Mouse (Mus musculus): Measurements from ENCODE around the gene Gm12666.
"Not testable (repeated sequence)": the region's sequence is repeated elsewhere in the genome, so short reads cannot be mapped to it uniquely, and the experiment has no call there.

Gene Gm12666

DNA sequence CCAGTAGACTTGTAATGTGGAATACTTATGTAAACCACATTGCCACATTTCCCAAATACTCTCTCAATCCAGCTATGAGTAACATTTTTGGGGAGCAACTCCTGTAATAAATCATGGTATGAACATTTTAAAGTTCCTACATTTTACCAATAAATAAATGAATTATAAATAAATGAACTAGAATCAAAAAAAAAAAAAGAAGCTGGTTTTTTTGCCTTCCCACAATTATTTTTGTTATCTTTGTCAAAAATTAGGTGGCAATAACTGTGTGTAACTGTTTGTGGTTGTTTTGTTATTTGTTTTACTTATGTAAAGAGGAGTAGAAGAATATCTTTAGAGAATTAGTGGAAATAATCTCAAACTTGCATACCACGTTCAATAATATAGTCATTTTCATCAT is at the start of gene Gm12666:
Gene Gm12666 (minus strand): TSS at position 101 of the 400 bp plus-strand sequence.
- not testable (repeated sequence) for DNase-seq (ENCODE audit: low spot score)

DNA sequence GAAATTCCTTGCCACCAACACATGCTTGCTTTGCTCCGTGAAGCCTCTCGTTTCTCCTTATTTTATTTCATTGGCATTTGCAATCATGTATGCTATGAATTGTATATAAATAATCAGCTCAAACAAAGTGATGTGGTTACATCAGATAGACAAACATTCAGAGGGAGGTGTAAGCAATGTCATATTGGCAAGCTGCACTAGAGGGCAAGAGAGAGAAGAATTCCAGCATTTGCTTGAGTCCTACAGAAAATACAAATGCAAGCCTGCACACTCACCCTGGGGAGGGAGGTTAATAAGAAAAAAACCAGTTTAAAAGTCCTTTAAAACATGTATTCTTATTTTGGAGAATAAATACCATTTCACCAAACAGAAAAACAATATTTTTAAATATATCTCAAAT is 34.8 kb upstream of the Gm12666 start:
- DNase-seq (ENCODE audit: low spot score): no peak

- no peak for DNase-seq (ENCODE audit: low spot score)
Observed at GRCm38 (mm10) chr4:92216286-92216685, 24.7 kb upstream of the Gm12666 start.

- DNase-seq (ENCODE audit: low spot score): no peak
Observed at GRCm38 (mm10) chr4:92152646-92153045, 38.9 kb downstream of the Gm12666 start.

GRCm38 (mm10) chr4:92147134-92147533 is 44.4 kb downstream of the Gm12666 start, which contains the start of gene Izumo3:
Izumo3 (minus strand) TSS chr4:92147234.
- DNase-seq (ENCODE audit: low spot score): no peak
